Mouse (Mus musculus): ENCODE data around the gene Cntfr. TPM values are rescaled to one million over a fixed set of nuclear protein-coding genes. Genes with fewer than 3 reads are reported as not detected.
"Not testable (repeated sequence)": the region's sequence is repeated elsewhere in the genome, so short reads cannot be mapped to it uniquely, and the experiment has no call there.

The Cntfr gene
- polyA plus RNA-seq, 1 experiment from 2014 or later: 6.0 TPM

- WGBS: 43% methylated on average over 31 of the region's 31 CpGs
- H3K27me3 ChIP-seq (replicated peaks; ENCODE audit: control insufficient read depth, insufficient read depth, low read length): no peaks in the 10 kb centered on the region; the same call in 1 of the 2 replicates
- peak overlapping the region; percentile 81 for H3K9ac ChIP-seq (ENCODE audit: low read depth, low read length)
- ATAC-seq (replicated peaks; ENCODE audit: low FRiP score): peak; percentile 11; the same call in 1 of the 2 replicates
- H3K4me2 ChIP-seq: peak overlapping the region; percentile 72
- no peak for DNase-seq (ENCODE audit: low spot score)
- H3K9me3 ChIP-seq (ENCODE audit: control insufficient read depth, low read length): no peaks in the 10 kb centered on the region
- no peaks in the 10 kb centered on the region for H3K36me3 ChIP-seq (ENCODE audit: control insufficient read depth, insufficient read depth, low read length)
- H3K4me3 ChIP-seq (ENCODE audit: low read depth, low read length): peak overlapping the region; percentile 58
- H3K27ac ChIP-seq (ENCODE audit: low read depth, low read length): no peak overlapping the region; the same call in 1 of the 2 replicates
- peaks cover 10% of the 10 kb centered on the region for H3K4me1 ChIP-seq (replicated peaks; ENCODE audit: control insufficient read depth, insufficient read depth, low read length)
These were observed 15.7 kb upstream of the Cntfr start for GRCm38 (mm10) chr4:41712421-41713196.

DNA sequence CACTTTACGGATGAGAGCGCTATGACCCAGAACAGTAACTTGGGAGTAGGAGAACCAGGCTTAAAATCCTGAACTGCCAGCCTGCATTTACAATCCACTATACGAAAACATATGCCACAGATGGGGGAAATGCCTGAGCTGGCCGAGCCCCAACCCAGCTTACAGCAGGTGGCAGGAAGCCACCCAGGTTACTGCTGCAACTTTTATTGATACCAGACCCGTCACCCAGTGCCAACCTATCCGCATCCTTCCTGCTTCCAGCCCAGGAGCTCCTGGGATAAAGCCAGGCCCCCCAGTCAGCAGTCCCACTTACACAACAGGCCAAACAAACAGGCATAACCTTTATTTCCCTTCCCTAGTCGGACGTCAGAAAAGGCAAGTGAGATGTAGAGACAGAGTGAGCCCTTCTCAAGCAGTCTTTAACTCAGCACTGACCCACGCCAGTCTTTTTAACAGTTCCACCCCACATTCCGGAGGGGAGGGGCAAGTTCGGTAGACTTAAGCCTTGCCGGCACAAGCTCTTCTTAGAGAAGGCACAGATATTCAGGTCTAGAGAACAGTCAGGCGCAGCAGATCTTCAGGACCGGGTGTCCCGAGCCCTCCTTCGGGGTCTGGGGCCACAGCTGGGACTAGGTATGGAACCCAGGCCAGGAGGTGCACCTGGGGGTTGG, 15.0 kb upstream of the Cntfr start:
- H3K9ac ChIP-seq (ENCODE audit: low read depth, low read length): peak overlapping the region; percentile 81

GRCm38 (mm10) chr4:41710229-41710628, 13.3 kb upstream of the Cntfr start:
- ATAC-seq (replicated peaks; ENCODE audit: low FRiP score) (no peak), DNase-seq (ENCODE audit: low spot score) (no peak)
- Histone ChIP-seq H3K4me3 (ENCODE audit: low read depth, low read length) (no peak overlapping the region), H3K4me2 (no peak overlapping the region), H3K9me3 (ENCODE audit: control insufficient read depth, low read length) (no peaks in the 10 kb centered on the region), H3K9ac (ENCODE audit: low read depth, low read length) (no peak overlapping the region), H3K4me1 (replicated peaks; ENCODE audit: control insufficient read depth, insufficient read depth, low read length) (peaks cover 10% of the 10 kb centered on the region), H3K36me3 (ENCODE audit: control insufficient read depth, insufficient read depth, low read length) (no peaks in the 10 kb centered on the region), H3K27me3 (replicated peaks; ENCODE audit: control insufficient read depth, insufficient read depth, low read length) (peaks cover 15% of the 10 kb centered on the region), H3K27ac (ENCODE audit: low read depth, low read length) (no peak overlapping the region)
- 69% methylated on average over 4 of the region's 4 CpGs for WGBS

More for the DNA sequence above, 15.0 kb upstream of the Cntfr start:
- H3K27me3 ChIP-seq (replicated peaks; ENCODE audit: control insufficient read depth, insufficient read depth, low read length): no peaks in the 10 kb centered on the region; the same call in 1 of the 2 replicates
- no peaks in the 10 kb centered on the region for H3K36me3 ChIP-seq (ENCODE audit: control insufficient read depth, insufficient read depth, low read length)
- ATAC-seq (replicated peaks; ENCODE audit: low FRiP score) (no peak), DNase-seq (ENCODE audit: low spot score) (no peak)
- no peaks in the 10 kb centered on the region for H3K9me3 ChIP-seq (ENCODE audit: control insufficient read depth, low read length)
- no peak overlapping the region for H3K27ac ChIP-seq (ENCODE audit: low read depth, low read length)
- peaks cover 10% of the 10 kb centered on the region for H3K4me1 ChIP-seq (replicated peaks; ENCODE audit: control insufficient read depth, insufficient read depth, low read length)
- 84% methylated on average over 16 of the region's 16 CpGs for WGBS
- peak overlapping the region; percentile 72 for H3K4me2 ChIP-seq
- peak overlapping the region; percentile 58 for H3K4me3 ChIP-seq (ENCODE audit: low read depth, low read length)

GRCm38 (mm10) chr4:41708192-41708745, 11.4 kb upstream of the Cntfr start:
- DNase-seq (ENCODE audit: low spot score) (no peak), ATAC-seq (replicated peaks; ENCODE audit: low FRiP score) (no peak)
- peaks cover 10% of the 10 kb centered on the region for H3K4me1 ChIP-seq (replicated peaks; ENCODE audit: control insufficient read depth, insufficient read depth, low read length)
- WGBS: 40% methylated on average over 8 of the region's 8 CpGs
- no peak overlapping the region for H3K27ac ChIP-seq (ENCODE audit: low read depth, low read length)
- peaks cover 18% of the 10 kb centered on the region for H3K27me3 ChIP-seq (replicated peaks; ENCODE audit: control insufficient read depth, insufficient read depth, low read length)
- H3K4me2 ChIP-seq: no peak overlapping the region
- no peak overlapping the region for H3K9ac ChIP-seq (ENCODE audit: low read depth, low read length)
- no peaks in the 10 kb centered on the region for H3K9me3 ChIP-seq (ENCODE audit: control insufficient read depth, low read length)
- no peaks in the 10 kb centered on the region for H3K36me3 ChIP-seq (ENCODE audit: control insufficient read depth, insufficient read depth, low read length)
- no peak overlapping the region for H3K4me3 ChIP-seq (ENCODE audit: low read depth, low read length)

- H3K27ac ChIP-seq (ENCODE audit: low read depth, low read length): no peak overlapping the region
- no peaks in the 10 kb centered on the region for H3K36me3 ChIP-seq (ENCODE audit: control insufficient read depth, insufficient read depth, low read length)
- H3K4me3 ChIP-seq (ENCODE audit: low read depth, low read length): no peak overlapping the region
- H3K9ac ChIP-seq (ENCODE audit: low read depth, low read length): no peak overlapping the region
- peaks cover 5% of the 10 kb centered on the region for H3K4me1 ChIP-seq (replicated peaks; ENCODE audit: control insufficient read depth, insufficient read depth, low read length)
- WGBS: 6% methylated on average over 13 of the region's 13 CpGs
- ATAC-seq (replicated peaks; ENCODE audit: low FRiP score) (peak; percentile 70), DNase-seq (ENCODE audit: low spot score) (peak; percentile 56)
- H3K27me3 ChIP-seq (replicated peaks; ENCODE audit: control insufficient read depth, insufficient read depth, low read length): peaks cover 18% of the 10 kb centered on the region
- peak overlapping the region; percentile 1; the same call in 1 of the 2 replicates for H3K4me2 ChIP-seq
- H3K9me3 ChIP-seq (ENCODE audit: control insufficient read depth, low read length): no peaks in the 10 kb centered on the region
These were observed 10.2 kb upstream of the Cntfr start for GRCm38 (mm10) chr4:41707011-41707535.

- H3K4me1 ChIP-seq (replicated peaks; ENCODE audit: control insufficient read depth, insufficient read depth, low read length): no peaks in the 10 kb centered on the region
- 71% methylated on average over 19 of the region's 19 CpGs for WGBS
- H3K4me2 ChIP-seq: no peak overlapping the region
- H3K36me3 ChIP-seq (ENCODE audit: control insufficient read depth, insufficient read depth, low read length): no peaks in the 10 kb centered on the region
- no peak overlapping the region for H3K9ac ChIP-seq (ENCODE audit: low read depth, low read length)
- ATAC-seq (replicated peaks; ENCODE audit: low FRiP score): no peak
- DNase-seq (ENCODE audit: low spot score): no peak
- H3K4me3 ChIP-seq (ENCODE audit: low read depth, low read length): no peak overlapping the region
- peaks cover 18% of the 10 kb centered on the region for H3K27me3 ChIP-seq (replicated peaks; ENCODE audit: control insufficient read depth, insufficient read depth, low read length)
- no peaks in the 10 kb centered on the region for H3K9me3 ChIP-seq (ENCODE audit: control insufficient read depth, low read length)
- H3K27ac ChIP-seq (ENCODE audit: low read depth, low read length): no peak overlapping the region
These were observed 9.2 kb upstream of the Cntfr start for GRCm38 (mm10) chr4:41705922-41706754.

DNA sequence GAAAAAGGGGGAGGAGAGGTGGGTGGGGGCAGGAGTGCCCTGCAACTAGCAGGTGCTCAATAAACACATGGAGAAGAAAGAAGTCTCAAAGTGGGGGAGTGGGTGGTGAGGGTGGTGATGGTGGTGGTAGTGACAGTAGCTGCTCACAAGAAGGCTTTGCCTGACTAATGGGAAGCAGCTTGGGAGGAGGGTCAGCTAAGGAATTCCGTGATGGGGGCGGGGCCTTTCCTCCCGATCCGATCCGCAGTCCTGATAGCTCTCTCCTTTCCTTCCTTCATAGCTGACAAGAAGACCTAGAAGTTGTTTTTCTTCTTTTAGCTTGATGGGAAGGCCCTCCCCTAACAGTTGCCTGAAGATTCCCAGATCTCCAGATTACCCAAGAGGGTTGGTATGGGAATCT, 7.8 kb upstream of the Cntfr start:
- WGBS: 9% methylated on average over 5 of the region's 5 CpGs
- Histone ChIP-seq H3K4me3 (ENCODE audit: low read depth, low read length) (no peak overlapping the region), H3K4me1 (replicated peaks; ENCODE audit: control insufficient read depth, insufficient read depth, low read length) (no peaks in the 10 kb centered on the region), H3K27ac (ENCODE audit: low read depth, low read length) (no peak overlapping the region), H3K36me3 (ENCODE audit: control insufficient read depth, insufficient read depth, low read length) (no peaks in the 10 kb centered on the region), H3K9me3 (ENCODE audit: control insufficient read depth, low read length) (no peaks in the 10 kb centered on the region), H3K9ac (ENCODE audit: low read depth, low read length) (no peak overlapping the region), H3K27me3 (replicated peaks; ENCODE audit: control insufficient read depth, insufficient read depth, low read length) (peaks cover 18% of the 10 kb centered on the region), H3K4me2 (no peak overlapping the region)
- no peak for ATAC-seq (replicated peaks; ENCODE audit: low FRiP score)
- no peak for DNase-seq (ENCODE audit: low spot score)

GRCm38 (mm10) chr4:41702226-41702625, 5.3 kb upstream of the Cntfr start:
- peaks cover 24% of the 10 kb centered on the region for H3K27me3 ChIP-seq (replicated peaks; ENCODE audit: control insufficient read depth, insufficient read depth, low read length)
- H3K4me2 ChIP-seq; H3K9ac ChIP-seq (ENCODE audit: low read depth, low read length); DNase-seq (ENCODE audit: low spot score); H3K36me3 ChIP-seq (ENCODE audit: control insufficient read depth, insufficient read depth, low read length); H3K9me3 ChIP-seq (ENCODE audit: control insufficient read depth, low read length); H3K4me1 ChIP-seq (replicated peaks; ENCODE audit: control insufficient read depth, insufficient read depth, low read length); H3K4me3 ChIP-seq (ENCODE audit: low read depth, low read length); ATAC-seq (replicated peaks; ENCODE audit: low FRiP score); H3K27ac ChIP-seq (ENCODE audit: low read depth, low read length): not testable (repeated sequence)
- WGBS: 79% methylated on average over 2 of the region's 2 CpGs
